Comparison of ENCODE assay signal across 9 mouse cellular contexts in the genomic region with DNA sequence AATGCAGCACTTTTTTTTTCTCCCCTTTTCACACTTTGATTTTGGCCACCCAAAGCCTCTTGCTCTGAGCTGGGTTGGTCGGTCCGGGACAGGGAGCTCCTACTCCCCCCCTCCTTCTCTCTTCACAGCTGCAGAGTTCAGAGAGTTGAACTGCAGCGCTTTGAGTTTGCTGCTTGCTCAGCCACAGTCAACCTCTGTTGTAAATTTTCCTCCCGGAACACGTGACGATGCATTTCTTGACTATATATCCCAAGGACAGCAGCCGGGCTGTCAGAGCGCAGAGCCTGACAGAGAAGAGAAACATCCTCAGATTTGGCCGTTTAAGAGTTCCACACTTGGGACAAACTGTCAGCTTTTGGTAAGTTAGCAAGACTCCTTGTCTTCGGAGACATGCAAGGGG. TPM values are rescaled to one million over a fixed set of nuclear protein-coding genes. Genes with fewer than 3 reads are reported as not detected.
A peak's percentile ranks its signal among the peaks of the same experiment; 100 is the strongest.
DNase-seq lines count a peak whose midpoint lies in the region; ATAC-seq lines count a peak whose summit lies in the region.
"Had no signal": no experiment of that assay in that cellular context is flagged by ENCODE, and none has a peak within 500 bp of the region (broad histone marks: within the 10 kb centered on the region; RNA-seq: fewer than 3 reads in every experiment).

A gene (plus strand): TSS at position 120 of the 400 bp plus-strand sequence.

- no peak within 1 kb of the TSS for H3K4me3 ChIP-seq in heart, embryonic 10.5 days
- H3K4me3 ChIP-seq in embryonic facial prominence, embryonic 14.5 days (ENCODE audit: low read depth, low read length), result peak within 1 kb of the TSS; percentile 21
- no peak within 1 kb of the TSS for H3K4me3 ChIP-seq in forebrain, embryonic 13.5 days
- H3K4me3 ChIP-seq: erythroblast, embryonic 14.5 days had no signal

- peak within 1 kb of the TSS; percentile 39 for H3K4me2 ChIP-seq in embryonic facial prominence, embryonic 14.5 days (ENCODE audit: low read depth, low read length)
- H3K4me2 ChIP-seq in forebrain, embryonic 13.5 days, result no peak within 1 kb of the TSS

- peak within 1 kb of the TSS; percentile 47 for H3K9ac ChIP-seq in embryonic facial prominence, embryonic 14.5 days (ENCODE audit: low read depth, low read length)
- no peak within 1 kb of the TSS for H3K9ac ChIP-seq in forebrain, embryonic 13.5 days

- DNase-seq in heart, adult 11 months, result peak; percentile 94
- no peak for DNase-seq in heart, embryonic 10.5 days (ENCODE audit: low spot score)
- DNase-seq in embryonic facial prominence, embryonic 14.5 days (ENCODE audit: low spot score), result peak; percentile 76
- peak; percentile 21 to 33 for DNase-seq in kidney, adult 8-10 months
- peak; percentile 59 for DNase-seq in lung, postnatal 10 days
- DNase-seq in thymus, postnatal 4 days, result no peak
- no peak for DNase-seq in urinary bladder, postnatal 25 days (ENCODE audit: low spot score)

- H3K4me1 ChIP-seq in heart, embryonic 10.5 days, result no peaks in the 10 kb centered on the region; the same call in 1 of the 2 replicates
- H3K4me1 ChIP-seq in embryonic facial prominence, embryonic 14.5 days (ENCODE audit: control insufficient read depth, insufficient read depth, low read length), result peaks cover 44% of the 10 kb centered on the region
- peaks cover 24% of the 10 kb centered on the region for H3K4me1 ChIP-seq in forebrain, embryonic 13.5 days

- no peak for ATAC-seq in embryonic facial prominence, embryonic 14.5 days (ENCODE audit: low read depth)
- ATAC-seq in forebrain, embryonic 13.5 days, result no peak

- 81% methylated on average over 10 of the region's 10 CpGs for WGBS in heart, embryonic 10.5 days
- 32% methylated on average over 10 of the region's 10 CpGs for WGBS in embryonic facial prominence, embryonic 14.5 days
- WGBS in forebrain, embryonic 13.5 days, result 78% methylated on average over 10 of the region's 10 CpGs

- H3K9me3 ChIP-seq in heart, embryonic 10.5 days, result no peaks in the 10 kb centered on the region
- no peaks in the 10 kb centered on the region for H3K9me3 ChIP-seq in embryonic facial prominence, embryonic 14.5 days (ENCODE audit: control insufficient read depth, low read length)
- no peaks in the 10 kb centered on the region for H3K9me3 ChIP-seq in forebrain, embryonic 13.5 days (replicated peaks)

- no peaks in the 10 kb centered on the region for H3K36me3 ChIP-seq in heart, embryonic 10.5 days
- H3K36me3 ChIP-seq in embryonic facial prominence, embryonic 14.5 days (ENCODE audit: control insufficient read depth, insufficient read depth, low read length), result no peaks in the 10 kb centered on the region
- no peaks in the 10 kb centered on the region for H3K36me3 ChIP-seq in forebrain, embryonic 13.5 days (ENCODE audit: poor library complexity, severe bottlenecking)

- H3K27ac ChIP-seq in heart, embryonic 10.5 days, result no peak within 1 kb of the TSS
- H3K27ac ChIP-seq in embryonic facial prominence, embryonic 14.5 days (replicated peaks; ENCODE audit: low read depth, low read length), result 0 out of 2 replicates have a peak within 1 kb of the TSS, but pooled peaks have one; percentile 2
- H3K27ac ChIP-seq in forebrain, embryonic 13.5 days, result no peak within 1 kb of the TSS

- H3K27me3 ChIP-seq in heart, embryonic 10.5 days (ENCODE audit: insufficient read depth, poor library complexity, severe bottlenecking), result no peaks in the 10 kb centered on the region
- H3K27me3 ChIP-seq in embryonic facial prominence, embryonic 14.5 days (replicated peaks; ENCODE audit: control insufficient read depth, insufficient read depth, low read length), result no peaks in the 10 kb centered on the region
- no peaks in the 10 kb centered on the region for H3K27me3 ChIP-seq in forebrain, embryonic 13.5 days

RNA-seq across cellular contexts. Expression of the gene that starts here (rescaled TPM):
- 0.16 TPM in 1 of 2 replicates, not detected in the other for polyA plus RNA-seq in heart, embryonic 10.5 days (2016; fragmentation: Nextera tagmentation; extraction: Ambion mirVana)
- polyA plus RNA-seq in embryonic facial prominence, embryonic 14.5 days (2014; fragmentation: Nextera tagmentation; extraction: Ambion mirVana), result 16.4 and 22.5 TPM in 2 replicates
- 0.71 and 0.79 TPM in 2 replicates for polyA plus RNA-seq in forebrain, embryonic 13.5 days (2015; fragmentation: Nextera tagmentation; extraction: Ambion mirVana)
- polyA plus RNA-seq: erythroblast, embryonic 14.5 days had no signal

Comparison
In these comparisons a context has a peak if more than half of its experiments do, and no peak if none do; other contexts are left out.
1. DNase-seq: peak in heart, adult 11 months (single experiment), embryonic facial prominence, embryonic 14.5 days (single experiment), kidney, adult 8-10 months (2 of 2) and lung, postnatal 10 days (single experiment); none in heart, embryonic 10.5 days (single experiment), thymus, postnatal 4 days (single experiment) and urinary bladder, postnatal 25 days (single experiment).